Mouse (Mus musculus): ENCODE measurements around the gene Tmem38b. TPM values are rescaled to one million over a fixed set of nuclear protein-coding genes. Genes with fewer than 3 reads are reported as not detected.

The Tmem38b gene
- polyA plus RNA-seq, 1 experiment from 2014 or later, result 8.0 TPM

GRCm38 (mm10) chr4:53818320-53818719 lies 7.5 kb upstream of the Tmem38b start:
- Histone ChIP-seq H3K9me3 (ENCODE audit: low read depth, low read length) (no peaks in the 10 kb centered on the region), H3K27ac (ENCODE audit: low read depth) (no peak overlapping the region), H3K9ac (no peak overlapping the region), H3K36me3 (ENCODE audit: insufficient read depth) (no peaks in the 10 kb centered on the region), H3K27me3 (ENCODE audit: insufficient read depth, low read length) (no peaks in the 10 kb centered on the region), H3K4me1 (ENCODE audit: insufficient read depth) (no peaks in the 10 kb centered on the region), H3K4me3 (ENCODE audit: low read depth, low read length) (no peak overlapping the region), H3K4me2 (no peak overlapping the region)
- TF ChIP-seq CTCF (IDR thresholded peaks at IDR 0.05; ENCODE audit: low read depth), result no peak
- DNase-seq, result no peak
- ATAC-seq (ENCODE audit: insufficient read depth), result no peak
- WGBS, result 42% methylated on average over 5 of the region's 5 CpGs

DNA sequence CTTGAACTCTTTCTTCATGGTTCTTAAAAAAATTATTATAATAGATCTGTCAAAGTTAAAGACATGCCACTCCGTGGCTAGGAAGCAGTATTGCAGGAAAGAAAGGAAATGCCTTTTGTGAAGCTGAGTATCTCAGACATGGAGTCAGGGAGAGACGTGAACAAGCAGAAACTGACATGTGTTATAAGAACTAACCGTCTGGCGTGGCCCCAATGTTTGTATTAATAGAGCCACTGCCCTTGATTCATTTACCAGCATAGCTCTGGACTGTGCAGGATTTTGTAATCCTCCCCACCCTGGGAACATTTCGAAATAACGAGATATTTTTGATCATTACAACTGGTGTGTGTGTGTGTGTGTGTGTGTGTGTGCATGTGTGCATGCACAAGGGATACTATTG lies 2.1 kb upstream of the Tmem38b start:
- no peak overlapping the region for H3K9ac ChIP-seq
- no peak overlapping the region for H3K4me2 ChIP-seq
- H3K27me3 ChIP-seq (ENCODE audit: insufficient read depth, low read length), result no peaks in the 10 kb centered on the region
- no peaks in the 10 kb centered on the region for H3K36me3 ChIP-seq (ENCODE audit: insufficient read depth)
- WGBS, result 22% methylated on average over 6 of the region's 6 CpGs
- peak; percentile 49 for TF ChIP-seq CTCF (IDR thresholded peaks at IDR 0.05; ENCODE audit: low read depth)
- ATAC-seq (ENCODE audit: insufficient read depth) (peak; percentile 54), DNase-seq (peak; percentile 88)
- no peak overlapping the region for H3K27ac ChIP-seq (ENCODE audit: low read depth)
- no peaks in the 10 kb centered on the region for H3K9me3 ChIP-seq (ENCODE audit: low read depth, low read length)
- 0 out of 2 replicates have a peak, but pooled peaks cover 2% of the 10 kb centered on the region for H3K4me1 ChIP-seq (ENCODE audit: insufficient read depth)
- H3K4me3 ChIP-seq (ENCODE audit: low read depth, low read length), result no peak overlapping the region

DNA sequence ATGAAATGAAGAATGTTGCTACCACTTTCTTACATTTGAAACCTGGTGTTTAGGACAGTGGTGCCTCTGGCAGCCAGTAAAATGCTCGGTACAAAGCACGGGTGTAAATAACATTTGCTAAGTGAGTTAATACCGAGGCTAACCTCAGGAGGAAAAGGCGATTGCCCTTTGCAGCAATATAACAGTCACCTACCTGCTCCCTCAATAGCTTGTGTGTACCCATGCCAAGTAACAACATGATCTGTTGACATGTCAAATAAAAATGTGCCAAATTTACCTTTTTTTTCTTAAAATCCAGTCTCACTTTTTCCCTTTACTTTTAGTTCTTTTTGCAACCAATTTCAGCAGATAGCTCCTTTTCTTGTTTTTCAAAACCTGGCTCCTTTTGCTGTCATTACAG lies 1.0 kb upstream of the Tmem38b start:
- H3K9ac ChIP-seq, result no peak overlapping the region
- H3K4me2 ChIP-seq, result no peak overlapping the region; the same call in 1 of the 2 replicates
- DNase-seq (peak; percentile 17), ATAC-seq (ENCODE audit: insufficient read depth) (no peak)
- H3K9me3 ChIP-seq (ENCODE audit: low read depth, low read length), result no peaks in the 10 kb centered on the region
- H3K4me3 ChIP-seq (ENCODE audit: low read depth, low read length), result no peak overlapping the region
- H3K27me3 ChIP-seq (ENCODE audit: insufficient read depth, low read length), result no peaks in the 10 kb centered on the region
- no peak overlapping the region for H3K27ac ChIP-seq (ENCODE audit: low read depth)
- 33% methylated on average over 4 of the region's 4 CpGs for WGBS
- TF ChIP-seq CTCF (IDR thresholded peaks at IDR 0.05; ENCODE audit: low read depth), result no peak
- 0 out of 2 replicates have a peak, but pooled peaks cover 2% of the 10 kb centered on the region for H3K4me1 ChIP-seq (ENCODE audit: insufficient read depth)
- no peaks in the 10 kb centered on the region for H3K36me3 ChIP-seq (ENCODE audit: insufficient read depth)

DNA sequence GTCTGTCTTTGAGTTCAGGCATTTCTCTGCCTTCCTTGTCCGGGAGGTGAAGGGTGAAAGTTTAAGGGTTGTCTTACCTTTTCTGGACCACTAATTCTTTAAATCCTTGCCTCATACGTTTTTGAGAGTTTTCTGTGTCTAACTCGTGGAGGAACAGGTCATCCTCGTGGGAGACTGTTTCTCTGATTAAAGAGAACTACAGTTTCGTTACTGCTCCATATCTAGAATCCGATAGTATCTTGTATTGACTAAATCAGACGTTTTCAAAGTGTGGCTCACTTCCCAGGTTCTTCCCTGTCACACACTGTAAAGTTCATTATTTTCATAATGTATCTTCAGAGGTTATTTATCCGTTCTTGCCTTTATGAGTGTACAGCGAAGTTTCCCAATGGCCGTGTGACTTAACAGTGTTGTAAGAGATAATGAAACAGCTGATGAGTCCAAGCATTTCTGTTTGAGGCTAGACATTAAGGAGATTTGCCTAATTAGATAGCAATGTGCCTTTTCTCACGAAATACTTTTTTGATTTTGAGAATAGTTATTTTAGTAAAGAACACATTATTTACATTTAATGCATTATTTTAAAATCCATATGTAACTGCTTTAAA lies 900 bp downstream of the Tmem38b start:
- no peak for TF ChIP-seq CTCF (IDR thresholded peaks at IDR 0.05; ENCODE audit: low read depth)
- Histone ChIP-seq H3K9ac (peak overlapping the region; percentile 30), H3K4me3 (ENCODE audit: low read depth, low read length) (peak overlapping the region; percentile 88), H3K4me1 (ENCODE audit: insufficient read depth) (0 out of 2 replicates have a peak, but pooled peaks cover 2% of the 10 kb centered on the region), H3K36me3 (ENCODE audit: insufficient read depth) (no peaks in the 10 kb centered on the region), H3K4me2 (peak overlapping the region; percentile 70), H3K9me3 (ENCODE audit: low read depth, low read length) (no peaks in the 10 kb centered on the region), H3K27me3 (ENCODE audit: insufficient read depth, low read length) (no peaks in the 10 kb centered on the region), H3K27ac (ENCODE audit: low read depth) (no peak overlapping the region)
- no peak for ATAC-seq (ENCODE audit: insufficient read depth)
- DNase-seq, result peak; percentile 28
- WGBS, result 9% methylated on average over 11 of the region's 11 CpGs

GRCm38 (mm10) chr4:53827869-53828268 lies 2.0 kb downstream of the Tmem38b start:
- H3K4me1 ChIP-seq (ENCODE audit: insufficient read depth), result 0 out of 2 replicates have a peak, but pooled peaks cover 2% of the 10 kb centered on the region
- H3K9ac ChIP-seq, result no peak overlapping the region
- no peaks in the 10 kb centered on the region for H3K36me3 ChIP-seq (ENCODE audit: insufficient read depth)
- H3K27ac ChIP-seq (ENCODE audit: low read depth), result no peak overlapping the region
- H3K4me3 ChIP-seq (ENCODE audit: low read depth, low read length), result no peak overlapping the region
- peak; percentile 11; the same call in 1 of the 2 replicates for TF ChIP-seq CTCF (IDR thresholded peaks at IDR 0.05; ENCODE audit: low read depth)
- DNase-seq, result no peak
- H3K27me3 ChIP-seq (ENCODE audit: insufficient read depth, low read length), result no peaks in the 10 kb centered on the region
- H3K4me2 ChIP-seq, result no peak overlapping the region
- H3K9me3 ChIP-seq (ENCODE audit: low read depth, low read length), result no peaks in the 10 kb centered on the region
- ATAC-seq (ENCODE audit: insufficient read depth), result no peak
- WGBS, result 84% methylated on average over 5 of the region's 5 CpGs

DNA sequence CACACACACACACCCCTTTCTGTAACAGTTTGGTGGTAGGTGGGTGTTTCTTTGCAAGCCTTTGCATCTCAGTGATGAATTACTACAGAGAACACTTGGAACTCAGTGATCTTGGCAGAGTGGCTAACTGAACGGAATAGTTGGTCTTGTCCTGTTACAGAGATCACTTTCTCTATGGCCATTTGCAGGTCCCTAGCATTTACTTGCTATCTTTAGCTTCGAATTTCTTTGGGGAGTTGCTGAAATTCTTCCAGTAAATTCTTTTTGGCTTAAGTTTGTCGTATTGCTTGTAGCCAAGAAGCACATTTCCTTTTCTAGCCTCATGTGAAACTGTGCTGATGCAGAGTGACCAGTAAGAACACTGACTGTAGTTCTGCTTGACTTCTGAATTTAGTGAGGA lies 3.1 kb downstream of the Tmem38b start:
- H3K9ac ChIP-seq, result no peak overlapping the region
- 0 out of 2 replicates have a peak, but pooled peaks cover 2% of the 10 kb centered on the region for H3K4me1 ChIP-seq (ENCODE audit: insufficient read depth)
- H3K4me3 ChIP-seq (ENCODE audit: low read depth, low read length), result no peak overlapping the region
- H3K9me3 ChIP-seq (ENCODE audit: low read depth, low read length), result no peaks in the 10 kb centered on the region
- ATAC-seq (ENCODE audit: insufficient read depth), result no peak
- no peak overlapping the region for H3K27ac ChIP-seq (ENCODE audit: low read depth)
- H3K27me3 ChIP-seq (ENCODE audit: insufficient read depth, low read length), result no peaks in the 10 kb centered on the region
- no peak for TF ChIP-seq CTCF (IDR thresholded peaks at IDR 0.05; ENCODE audit: low read depth)
- no peak overlapping the region for H3K4me2 ChIP-seq
- H3K36me3 ChIP-seq (ENCODE audit: insufficient read depth), result no peaks in the 10 kb centered on the region
- 77% methylated on average over 3 of the region's 3 CpGs for WGBS
- no peak for DNase-seq

DNA sequence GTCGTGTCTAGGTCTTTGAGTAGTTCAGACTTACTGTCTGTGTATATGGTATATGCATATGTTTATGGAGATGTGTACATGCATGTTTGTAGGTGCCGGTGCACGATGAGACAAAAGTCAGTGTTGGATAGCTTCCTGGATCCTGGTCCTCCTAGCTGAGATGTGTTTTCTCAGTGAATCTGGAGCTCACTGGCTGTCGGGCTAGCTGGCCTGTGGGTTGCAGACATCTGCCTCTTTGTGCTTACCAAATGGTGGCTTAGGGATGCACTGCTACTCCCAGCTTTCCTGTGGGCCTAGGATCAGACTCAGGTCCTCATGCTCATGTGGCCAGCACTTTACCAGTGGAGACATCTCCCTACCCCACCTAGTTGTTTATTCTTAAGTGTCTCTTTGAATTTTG lies 4.2 kb downstream of the Tmem38b start:
- Histone ChIP-seq H3K9me3 (ENCODE audit: low read depth, low read length) (no peaks in the 10 kb centered on the region), H3K27me3 (ENCODE audit: insufficient read depth, low read length) (no peaks in the 10 kb centered on the region), H3K4me3 (ENCODE audit: low read depth, low read length) (no peak overlapping the region), H3K9ac (no peak overlapping the region), H3K4me2 (no peak overlapping the region), H3K27ac (ENCODE audit: low read depth) (no peak overlapping the region), H3K36me3 (ENCODE audit: insufficient read depth) (no peaks in the 10 kb centered on the region), H3K4me1 (ENCODE audit: insufficient read depth) (0 out of 2 replicates have a peak, but pooled peaks cover 2% of the 10 kb centered on the region)
- ATAC-seq (ENCODE audit: insufficient read depth) (no peak), DNase-seq (no peak)
- WGBS, result 86% methylated on average over 4 of the region's 4 CpGs
- no peak for TF ChIP-seq CTCF (IDR thresholded peaks at IDR 0.05; ENCODE audit: low read depth)

Data from lung, embryonic 14.5 days (tissue).